8 mouse cellular contexts compared by ENCODE assay signal in the genomic region with DNA sequence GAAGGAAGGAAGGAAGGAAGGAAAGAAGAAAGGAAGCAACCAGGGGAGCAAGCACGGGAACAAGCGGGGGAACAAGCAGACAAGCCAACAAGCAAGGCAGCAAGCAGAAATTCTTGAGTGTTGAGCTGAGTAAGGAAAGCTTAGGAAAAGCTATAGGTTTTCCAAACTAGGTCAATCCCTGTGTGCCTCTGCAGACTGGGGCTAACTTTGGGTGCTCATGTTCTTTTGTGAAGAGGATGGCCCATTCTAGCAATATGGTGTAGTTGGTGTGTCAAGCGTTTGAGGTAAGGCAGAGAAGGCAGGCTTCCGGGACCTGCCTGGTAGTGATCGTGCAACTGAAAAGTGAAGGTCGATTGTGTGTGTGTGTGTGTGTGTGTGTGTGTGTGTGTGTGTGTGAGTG. TPM values are rescaled to one million over a fixed set of nuclear protein-coding genes. Genes with fewer than 3 reads are reported as not detected.
DNase-seq lines count a peak whose midpoint lies in the region; ATAC-seq and TF ChIP-seq lines count a peak whose summit lies in the region.

No protein-coding gene starts in this region.

- 88% methylated on average over 6 of the region's 6 CpGs for WGBS in heart, embryonic 11.5 days (ENCODE audit: insufficient replicate concordance)
- 93% methylated on average over 6 of the region's 6 CpGs for WGBS in neural tube, embryonic 12.5 days
- 85% methylated on average over 6 of the region's 6 CpGs for WGBS in stomach, postnatal 0 days

- H3K4me1 ChIP-seq in heart, embryonic 11.5 days (ENCODE audit: control insufficient read depth, insufficient read depth, low read length) = no peaks in the 10 kb centered on the region
- no peaks in the 10 kb centered on the region for H3K4me1 ChIP-seq in neural tube, embryonic 12.5 days
- no peaks in the 10 kb centered on the region for H3K4me1 ChIP-seq in stomach, postnatal 0 days (replicated peaks; ENCODE audit: control insufficient read depth, insufficient read depth)

- H3K36me3 ChIP-seq in heart, embryonic 11.5 days (ENCODE audit: control insufficient read depth, insufficient read depth, low read length) = no peaks in the 10 kb centered on the region
- H3K36me3 ChIP-seq in neural tube, embryonic 12.5 days = no peaks in the 10 kb centered on the region
- no peaks in the 10 kb centered on the region for H3K36me3 ChIP-seq in stomach, postnatal 0 days (ENCODE audit: control insufficient read depth, insufficient read depth, low read length)

- ATAC-seq in heart, embryonic 11.5 days (replicated peaks; ENCODE audit: insufficient number of reproducible peaks, low FRiP score, low TSS enrichment) = no peak
- 0 out of 2 replicates have a peak, but pooled peaks have one; percentile 1 for ATAC-seq in neural tube, embryonic 12.5 days (ENCODE audit: low FRiP score, low read depth)
- no peak for ATAC-seq in stomach, postnatal 0 days (ENCODE audit: low FRiP score, low TSS enrichment)

- H3K9me3 ChIP-seq in heart, embryonic 11.5 days (replicated peaks; ENCODE audit: control insufficient read depth, low read length) = no peaks in the 10 kb centered on the region
- H3K9me3 ChIP-seq in neural tube, embryonic 12.5 days = no peaks in the 10 kb centered on the region
- H3K9me3 ChIP-seq in stomach, postnatal 0 days (ENCODE audit: control insufficient read depth, low read length) = no peaks in the 10 kb centered on the region

- no peak for TF ChIP-seq EP300 in stomach, postnatal 0 days (optimal IDR thresholded peaks at IDR 0.05)

- TF ChIP-seq CTCF in stomach, postnatal 0 days (IDR thresholded peaks at IDR 0.05; ENCODE audit: low read depth) = no peak

- no peak overlapping the region for H3K4me2 ChIP-seq in heart, embryonic 11.5 days
- no peak overlapping the region for H3K4me2 ChIP-seq in neural tube, embryonic 12.5 days (replicated peaks)
- no peak overlapping the region for H3K4me2 ChIP-seq in stomach, postnatal 0 days (replicated peaks; ENCODE audit: low read depth)

- H3K27ac ChIP-seq in heart, embryonic 11.5 days (ENCODE audit: low read depth, low read length) = no peak overlapping the region
- no peak overlapping the region for H3K27ac ChIP-seq in neural tube, embryonic 12.5 days
- H3K27ac ChIP-seq in stomach, postnatal 0 days (replicated peaks) = no peak overlapping the region

- peaks cover 7% of the 10 kb centered on the region; the same call in 1 of the 2 replicates for H3K27me3 ChIP-seq in heart, embryonic 11.5 days (ENCODE audit: control insufficient read depth, insufficient read depth, low read length)
- H3K27me3 ChIP-seq in neural tube, embryonic 12.5 days (replicated peaks) = 0 out of 2 replicates have a peak, but pooled peaks cover 5% of the 10 kb centered on the region
- H3K27me3 ChIP-seq in stomach, postnatal 0 days (ENCODE audit: control insufficient read depth, insufficient read depth, low read length) = no peaks in the 10 kb centered on the region

- H3K9ac ChIP-seq in heart, embryonic 11.5 days (ENCODE audit: low read depth, low read length) = no peak overlapping the region
- no peak overlapping the region for H3K9ac ChIP-seq in neural tube, embryonic 12.5 days
- H3K9ac ChIP-seq in stomach, postnatal 0 days (ENCODE audit: low read length) = no peak overlapping the region

- H3K4me3 ChIP-seq in heart, embryonic 11.5 days (ENCODE audit: low read depth, low read length) = no peak overlapping the region
- no peak overlapping the region for H3K4me3 ChIP-seq in neural tube, embryonic 12.5 days
- no peak overlapping the region for H3K4me3 ChIP-seq in stomach, postnatal 0 days (ENCODE audit: low read depth, low read length)

- DNase-seq in heart, adult 18-20 months = peak; percentile 3 to 27
- DNase-seq in neural tube, embryonic 10.5 days (ENCODE audit: extremely low spot score, low spot score) = no peak
- peak; percentile 37 for DNase-seq in c-Kit-positive CD71-positive TER-119-negative erythroid progenitor cells, embryonic 14.5 days (ENCODE audit: low read depth)
- peak; percentile 32 for DNase-seq in induced T-regulatory cell, adult 2 months (ENCODE audit: low read depth)
- peak; percentile 17 to 65 for DNase-seq in spleen, postnatal 4 days (ENCODE audit: low spot score in 2 of 2)
- no peak for DNase-seq in stomach, postnatal 0 days (ENCODE audit: low spot score)

RNA-seq across cellular contexts. Expression of a gene that starts 54.8 kb away (rescaled TPM):
- total RNA-seq in heart, adult 18-20 months (2021) = 1 to 10 TPM; 8.7 to 9.5 TPM
- 60.2 and 66.7 TPM in 2 replicates for polyA plus RNA-seq in heart, embryonic 11.5 days (2014; fragmentation: Nextera tagmentation; extraction: Ambion mirVana)
- polyA plus RNA-seq in neural tube, embryonic 12.5 days (2016; fragmentation: Nextera tagmentation; extraction: Ambion mirVana) = 161 and 162 TPM in 2 replicates
- 23.0 and 27.1 TPM in 2 replicates for polyA plus RNA-seq in stomach, postnatal 0 days (2015; fragmentation: Nextera tagmentation; extraction: Ambion mirVana)

Comparison
In these comparisons a context has a peak if more than half of its experiments do, and no peak if none do; other contexts are left out.
1. DNase-seq: peak in heart, adult 18-20 months (2 of 2), c-Kit-positive CD71-positive TER-119-negative erythroid progenitor cells, embryonic 14.5 days (single experiment), induced T-regulatory cell, adult 2 months (single experiment) and spleen, postnatal 4 days (2 of 2); none in neural tube, embryonic 10.5 days (single experiment) and stomach, postnatal 0 days (single experiment).